Mouse (Mus musculus): ENCODE data around the gene Tex45. TPM values are rescaled to one million over a fixed set of nuclear protein-coding genes. Genes with fewer than 3 reads are reported as not detected.

Gene Tex45
- polyA plus RNA-seq, 1 experiment = not detected

DNA sequence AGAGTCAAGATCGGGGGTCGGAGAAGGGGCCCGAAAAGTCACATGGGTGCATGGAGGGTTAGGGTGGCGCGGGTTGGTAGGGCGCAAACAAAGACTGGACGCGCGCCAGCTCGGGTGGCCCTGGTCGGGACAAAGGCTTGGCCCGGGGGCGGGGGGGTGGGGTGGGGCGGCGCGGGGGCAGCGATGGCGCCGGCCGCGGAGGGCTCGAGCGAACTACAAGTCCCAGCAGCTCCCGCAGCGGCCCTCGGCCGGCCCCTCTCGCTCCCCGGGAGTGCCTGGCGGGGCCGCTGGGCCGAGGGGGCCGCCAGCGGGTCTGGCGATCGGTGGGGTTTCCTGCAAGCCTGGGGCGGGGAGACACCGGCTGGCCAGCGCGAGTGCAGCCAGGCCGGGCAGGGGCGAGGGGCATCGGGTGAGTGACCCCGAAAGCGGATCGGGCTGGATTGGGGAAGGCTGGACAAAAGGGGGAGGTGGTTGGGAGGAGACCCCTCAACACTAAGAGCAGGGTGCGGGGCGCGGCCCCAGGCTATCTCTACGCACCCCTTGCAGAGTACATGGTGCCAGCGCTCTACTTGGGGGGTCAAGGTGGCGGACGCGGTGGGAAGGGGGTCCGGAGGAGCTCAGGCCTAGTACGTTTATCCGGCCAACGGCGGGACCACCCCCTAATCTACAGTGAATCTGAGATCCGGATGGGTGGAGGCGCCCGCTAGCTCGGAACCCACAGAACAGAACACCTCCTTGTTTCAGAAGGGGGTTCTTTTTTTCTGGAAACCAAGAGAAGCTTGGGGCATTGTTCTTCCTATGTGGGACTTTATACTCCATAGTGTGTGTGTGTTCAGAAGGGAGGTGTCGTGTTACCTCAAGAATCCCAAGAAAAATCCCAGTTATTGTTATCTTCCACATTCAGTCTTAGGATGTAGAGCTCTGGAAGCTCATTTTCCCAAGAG, 22.5 kb downstream of the Tex45 start, which contains the start of gene Zfp358:
Gene Zfp358 (plus strand): TSS at position 238 of the 944 bp plus-strand sequence.
- no peaks in the 10 kb centered on the region for H3K79me2 ChIP-seq (ENCODE audit: control insufficient read depth, insufficient read depth)
- H3K36me3 ChIP-seq (ENCODE audit: control insufficient read depth, insufficient read depth) = no peaks in the 10 kb centered on the region
- no peaks in the 10 kb centered on the region for H3K27me3 ChIP-seq (ENCODE audit: control insufficient read depth, insufficient read depth, insufficient read length)
- peak within 1 kb of the TSS; percentile 55 for H3ac ChIP-seq (ENCODE audit: control insufficient read depth, insufficient read length)
- peak within 1 kb of the TSS; percentile 90 for H3K4me2 ChIP-seq (ENCODE audit: low read depth)
- TF ChIP-seq REST (IDR thresholded peaks at IDR 0.05; ENCODE audit: insufficient read depth, insufficient read length) (no peak), MAX (IDR thresholded peaks at IDR 0.05; ENCODE audit: low read depth) (no peak), MYOG (IDR thresholded peaks at IDR 0.05; ENCODE audit: control insufficient read depth in 1 of 3, insufficient read depth in 1 of 3, insufficient read length in 2 of 3, low read depth in 2 of 3) (peak in 1 of 3 experiments; percentile 1), POLR2AphosphoS2 (IDR thresholded peaks at IDR 0.05; ENCODE audit: insufficient read length, low read depth) (peak; percentile 70), POLR2A (IDR thresholded peaks at IDR 0.05; ENCODE audit: insufficient read length, low read depth) (peak; percentile 64), USF1 (IDR thresholded peaks at IDR 0.05; ENCODE audit: low read depth) (no peak), TCF12 (IDR thresholded peaks at IDR 0.05; ENCODE audit: insufficient read depth, poor library complexity, severe bottlenecking) (no peak), SRF (IDR thresholded peaks at IDR 0.05; ENCODE audit: control insufficient read depth, insufficient read length, low read depth) (no peak), MYOD1 (IDR thresholded peaks at IDR 0.05; ENCODE audit: control insufficient read depth in 1 of 3, insufficient read length in 2 of 3, low read depth in 2 of 3) (no peak), E2F4 (IDR thresholded peaks at IDR 0.05; ENCODE audit: insufficient read depth) (no peak)
- peak within 1 kb of the TSS; percentile 78 for H3K4me3 ChIP-seq

DNA sequence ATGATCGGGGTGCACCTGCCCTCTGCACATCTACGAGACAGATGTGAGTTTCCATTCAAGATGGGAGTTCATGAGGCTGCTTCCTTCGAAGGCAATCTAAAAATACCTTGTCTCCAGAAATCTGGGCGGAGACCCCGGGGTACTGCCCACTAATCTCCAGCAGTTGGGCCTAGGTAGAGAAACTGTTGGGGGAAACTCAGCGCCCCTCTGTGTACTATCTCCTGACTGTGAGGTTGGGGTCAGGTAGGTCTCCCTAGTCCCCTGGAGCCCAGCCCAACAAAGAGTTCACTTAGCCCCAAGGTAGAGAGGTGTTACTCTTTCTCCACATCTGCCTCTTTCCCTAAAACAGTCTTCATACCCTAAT, 23.2 kb downstream of the Tex45 start:
- no peak for TF ChIP-seq TCF3 (IDR thresholded peaks at IDR 0.05; ENCODE audit: insufficient read length, low read depth)
- no peak for TF ChIP-seq CEBPB (IDR thresholded peaks at IDR 0.05; ENCODE audit: insufficient read depth, poor library complexity, severe bottlenecking)
- no peak for TF ChIP-seq TCF12 (IDR thresholded peaks at IDR 0.05; ENCODE audit: insufficient read depth, poor library complexity, severe bottlenecking)
- Histone ChIP-seq H3ac (ENCODE audit: control insufficient read depth, insufficient read length) (peak overlapping the region; percentile 55), H3K79me2 (ENCODE audit: control insufficient read depth, insufficient read depth) (no peaks in the 10 kb centered on the region), H3K27me3 (ENCODE audit: control insufficient read depth, insufficient read depth, insufficient read length) (no peaks in the 10 kb centered on the region), H3K4me2 (ENCODE audit: low read depth) (peak overlapping the region; percentile 82), H3K4me3 (peak overlapping the region; percentile 78), H3K36me3 (ENCODE audit: control insufficient read depth, insufficient read depth) (no peaks in the 10 kb centered on the region)

DNA sequence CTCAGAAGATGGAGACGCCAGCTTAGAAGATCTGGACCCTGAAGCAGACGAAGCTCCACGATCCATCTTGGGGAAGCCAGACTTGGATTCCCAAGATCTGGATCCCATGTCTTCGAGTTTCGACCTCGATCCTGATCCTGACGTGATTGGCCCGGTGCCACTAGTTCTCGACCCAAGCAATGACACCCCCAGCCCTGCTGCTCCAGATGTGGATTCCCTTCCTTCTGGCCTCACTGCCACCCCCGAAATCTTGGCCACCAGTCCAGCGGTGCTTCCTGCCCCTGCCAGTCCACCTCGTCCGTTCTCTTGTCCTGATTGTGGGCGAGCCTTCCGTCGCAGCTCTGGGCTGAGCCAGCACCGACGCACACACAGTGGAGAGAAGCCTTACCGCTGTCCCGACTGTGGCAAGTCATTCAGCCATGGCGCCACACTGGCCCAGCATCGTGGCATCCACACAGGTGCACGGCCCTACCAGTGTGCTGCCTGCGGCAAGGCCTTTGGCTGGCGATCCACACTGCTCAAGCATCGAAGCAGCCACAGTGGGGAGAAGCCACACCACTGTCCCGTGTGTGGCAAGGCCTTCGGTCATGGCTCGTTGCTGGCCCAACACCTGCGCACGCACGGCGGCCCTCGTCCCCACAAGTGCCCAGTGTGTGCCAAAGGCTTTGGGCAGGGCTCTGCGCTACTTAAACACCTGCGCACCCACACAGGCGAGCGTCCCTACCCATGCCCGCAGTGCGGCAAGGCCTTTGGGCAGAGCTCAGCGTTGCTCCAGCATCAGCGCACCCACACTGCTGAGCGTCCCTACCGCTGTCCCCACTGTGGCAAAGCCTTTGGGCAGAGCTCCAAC, 25.1 kb downstream of the Tex45 start:
- H3K4me3 ChIP-seq = no peak overlapping the region
- peaks cover 3% of the 10 kb centered on the region for H3K79me2 ChIP-seq (ENCODE audit: control insufficient read depth, insufficient read depth)
- no peaks in the 10 kb centered on the region for H3K27me3 ChIP-seq (ENCODE audit: control insufficient read depth, insufficient read depth, insufficient read length)
- H3K4me2 ChIP-seq (ENCODE audit: low read depth) = no peak overlapping the region
- H3ac ChIP-seq (ENCODE audit: control insufficient read depth, insufficient read length) = no peak overlapping the region
- no peak for TF ChIP-seq USF1 (IDR thresholded peaks at IDR 0.05; ENCODE audit: low read depth)
- TF ChIP-seq CEBPB (IDR thresholded peaks at IDR 0.05; ENCODE audit: insufficient read depth, poor library complexity, severe bottlenecking) = no peak
- TF ChIP-seq POLR2A (IDR thresholded peaks at IDR 0.05; ENCODE audit: insufficient read length, low read depth) = no peak
- no peak for TF ChIP-seq E2F4 (IDR thresholded peaks at IDR 0.05; ENCODE audit: insufficient read depth)
- TF ChIP-seq MYOG (IDR thresholded peaks at IDR 0.05; ENCODE audit: control insufficient read depth in 1 of 3, insufficient read depth in 1 of 3, insufficient read length in 2 of 3, low read depth in 2 of 3) = peak in 1 of 3 experiments; percentile 2
- no peak for TF ChIP-seq MAX (IDR thresholded peaks at IDR 0.05; ENCODE audit: low read depth)
- no peaks in the 10 kb centered on the region for H3K36me3 ChIP-seq (ENCODE audit: control insufficient read depth, insufficient read depth)

DNA sequence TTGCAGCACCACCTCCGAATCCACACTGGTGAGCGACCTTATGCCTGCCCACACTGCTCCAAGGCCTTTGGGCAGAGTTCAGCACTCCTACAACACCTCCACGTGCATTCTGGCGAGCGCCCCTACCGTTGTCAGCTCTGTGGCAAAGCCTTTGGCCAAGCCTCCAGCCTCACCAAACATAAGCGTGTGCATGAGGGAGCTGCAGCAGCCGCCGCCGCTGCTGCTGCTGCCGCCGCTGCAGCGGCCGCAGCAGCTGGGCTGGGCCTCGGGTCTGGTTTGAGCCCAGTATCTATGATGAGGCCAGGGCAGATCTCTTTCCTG, 25.7 kb downstream of the Tex45 start:
- TF ChIP-seq USF1 (IDR thresholded peaks at IDR 0.05; ENCODE audit: low read depth) = no peak
- TF ChIP-seq POLR2AphosphoS2 (IDR thresholded peaks at IDR 0.05; ENCODE audit: insufficient read length, low read depth) = no peak
- TF ChIP-seq POLR2A (IDR thresholded peaks at IDR 0.05; ENCODE audit: insufficient read length, low read depth) = no peak
- TF ChIP-seq TCF12 (IDR thresholded peaks at IDR 0.05; ENCODE audit: insufficient read depth, poor library complexity, severe bottlenecking) = no peak
- TF ChIP-seq MYOD1 (IDR thresholded peaks at IDR 0.05; ENCODE audit: control insufficient read depth in 1 of 3, insufficient read length in 2 of 3, low read depth in 2 of 3) = no peak
- no peak for TF ChIP-seq MAX (IDR thresholded peaks at IDR 0.05; ENCODE audit: low read depth)
- no peak for TF ChIP-seq MYOG (IDR thresholded peaks at IDR 0.05; ENCODE audit: control insufficient read depth in 1 of 3, insufficient read depth in 1 of 3, insufficient read length in 2 of 3, low read depth in 2 of 3)
- TF ChIP-seq E2F4 (IDR thresholded peaks at IDR 0.05; ENCODE audit: insufficient read depth) = no peak
- TF ChIP-seq SRF (IDR thresholded peaks at IDR 0.05; ENCODE audit: control insufficient read depth, insufficient read length, low read depth) = no peak
- TF ChIP-seq CEBPB (IDR thresholded peaks at IDR 0.05; ENCODE audit: insufficient read depth, poor library complexity, severe bottlenecking) = no peak
- TF ChIP-seq TCF3 (IDR thresholded peaks at IDR 0.05; ENCODE audit: insufficient read length, low read depth) = no peak
- no peak for TF ChIP-seq REST (IDR thresholded peaks at IDR 0.05; ENCODE audit: insufficient read depth, insufficient read length)
- Histone ChIP-seq H3K4me2 (ENCODE audit: low read depth) (no peak overlapping the region), H3K27me3 (ENCODE audit: control insufficient read depth, insufficient read depth, insufficient read length) (no peaks in the 10 kb centered on the region), H3K79me2 (ENCODE audit: control insufficient read depth, insufficient read depth) (peaks cover 6% of the 10 kb centered on the region), H3ac (ENCODE audit: control insufficient read depth, insufficient read length) (no peak overlapping the region), H3K4me3 (no peak overlapping the region), H3K36me3 (ENCODE audit: control insufficient read depth, insufficient read depth) (no peaks in the 10 kb centered on the region)
